Mouse (Mus musculus): ENCODE measurements around the gene Tbcd.

DNA sequence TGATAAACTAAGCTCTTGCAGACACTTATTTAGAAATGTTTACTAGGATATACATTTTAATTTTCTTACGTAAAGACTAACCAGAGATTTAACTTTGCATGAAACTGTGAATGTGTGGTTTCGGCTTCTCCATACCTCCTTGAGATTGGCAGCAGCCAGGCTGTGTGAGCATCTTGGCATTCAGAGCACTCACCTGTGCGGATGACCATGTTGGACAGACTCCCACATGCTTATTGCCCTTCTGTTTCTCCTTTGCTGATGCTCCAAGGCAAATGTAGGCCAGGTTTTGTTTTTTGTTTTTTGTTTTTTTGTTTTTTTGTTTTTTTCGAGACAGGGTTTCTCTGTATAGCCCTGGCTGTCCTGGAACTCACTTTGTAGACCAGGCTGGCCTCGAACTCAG is 111.6 kb downstream of the Tbcd start:
- TF ChIP-seq CTCF (conservative IDR thresholded peaks at IDR 0.05; ENCODE audit: low read length) (no peak), NANOG (IDR thresholded peaks at IDR 0.05; ENCODE audit: borderline replicate concordance, low read length) (no peak)
